Mouse (Mus musculus) kidney, adult 2 months (tissue): ENCODE measurements around the gene Krtap3-3.

Experiments used
- CTCF ChIP-seq: fragments of 200-500 bp; conservative IDR thresholded peaks from 2 replicates; pipeline ENCODE4 v1.5.1; 2011; ENCODE audit warnings: low read depth, mild to moderate bottlenecking, control low read depth, low read length, moderate library complexity, mixed read lengths; ENCODE audit not compliant: insufficient read depth, insufficient read length
- POLR2A ChIP-seq: fragments of 200-500 bp; IDR thresholded peaks from one replicate; pipeline ENCODE4 v1.6.1; 2011; ENCODE audit warnings: low read depth, low read length, control low read depth

DNA sequence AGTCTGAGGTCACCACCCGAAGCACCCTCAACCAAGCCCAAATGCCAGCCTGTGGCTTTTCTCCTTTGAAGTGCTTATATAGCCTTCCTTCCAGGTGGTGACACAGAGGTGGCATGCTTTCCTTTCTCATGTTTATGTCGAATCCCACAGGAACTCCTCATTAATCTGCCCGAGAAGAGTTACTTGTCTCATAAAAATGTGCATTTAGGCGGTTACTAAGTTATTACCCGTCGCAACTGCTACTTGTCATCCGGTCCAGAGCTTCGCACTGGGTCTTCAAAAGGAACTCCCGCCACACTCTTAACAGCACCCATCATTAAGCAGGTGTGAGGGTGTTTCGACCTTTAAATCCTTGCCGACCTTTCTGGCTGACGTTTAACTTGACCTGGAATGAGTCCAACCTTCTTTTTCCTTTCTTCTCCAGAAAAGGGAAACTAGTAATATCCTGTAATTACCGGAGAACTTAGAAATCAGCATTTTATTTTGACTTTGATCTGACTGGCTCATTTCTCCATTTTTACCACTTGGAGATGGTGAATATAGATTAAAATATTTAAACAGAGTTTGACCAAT lies 29.3 kb downstream of the Krtap3-3 start, which contains the start of gene Krt39:
- TF ChIP-seq CTCF = no peak
- no peak for TF ChIP-seq POLR2A
